Mouse (Mus musculus) hindbrain, embryonic 10.5 days (tissue): Measurements from ENCODE around the gene Fbxo24. TPM values are rescaled to one million over a fixed set of nuclear protein-coding genes. Genes with fewer than 3 reads are reported as not detected.
A peak's percentile ranks its signal among the peaks of the same experiment; 100 is the strongest.

ENCODE experiments used
- DNase-seq: peaks from one replicate; pipeline ENCODE4 v3.0.0-alpha.2; 2017; ENCODE audit warnings: low spot score
- H3K27ac ChIP-seq: fragments of 300-500 bp; sonication (generic); 2 replicates; pipeline ENCODE4 v1.5.1; 2016; ENCODE audit warnings: mild to moderate bottlenecking, moderate library complexity
- H3K27me3 ChIP-seq: fragments of 300-500 bp; sonication (generic); 2 replicates; pipeline ENCODE4 v1.6.1; 2016; ENCODE audit warnings: mild to moderate bottlenecking; ENCODE audit not compliant: poor library complexity, insufficient read depth, severe bottlenecking
- H3K36me3 ChIP-seq: fragments of 300-500 bp; sonication (generic); 2 replicates; pipeline ENCODE4 v1.6.1; 2016; ENCODE audit warnings: mild to moderate bottlenecking, moderate library complexity
- H3K4me1 ChIP-seq: fragments of 300-500 bp; sonication (generic); replicated peaks from 2 replicates; pipeline ENCODE4 v1.6.1; 2016; ENCODE audit warnings: mild to moderate bottlenecking
- H3K4me3 ChIP-seq: fragments of 300-500 bp; sonication (generic); 2 replicates; pipeline ENCODE4 v1.5.1; 2016; ENCODE audit warnings: mild to moderate bottlenecking, moderate library complexity
- H3K9me3 ChIP-seq: fragments of 300-500 bp; sonication (generic); 2 replicates; pipeline ENCODE4 v1.6.1; 2016; ENCODE audit warnings: mild to moderate bottlenecking, moderate library complexity
- whole genome bisulfite sequencing: fragments of 180-500 bp; shearing (Covaris S2); methylation state at CpG from one replicate; pipeline ENCODE4 v1.1.7; 2016; 5-methylcytosine and 5-hydroxymethylcytosine counted together
- polyA plus RNA-seq: library from polyadenylated mRNA; unstranded; fragments of >200 nt; fragmentation: Nextera tagmentation; extraction: Ambion mirVana; gene quantifications from 2 replicates; pipeline ENCODE4 v1.2.1, GENCODE M21; 2016

The Fbxo24 gene
- polyA plus RNA-seq, 1 experiment from 2014 or later: 0.30 TPM

DNA sequence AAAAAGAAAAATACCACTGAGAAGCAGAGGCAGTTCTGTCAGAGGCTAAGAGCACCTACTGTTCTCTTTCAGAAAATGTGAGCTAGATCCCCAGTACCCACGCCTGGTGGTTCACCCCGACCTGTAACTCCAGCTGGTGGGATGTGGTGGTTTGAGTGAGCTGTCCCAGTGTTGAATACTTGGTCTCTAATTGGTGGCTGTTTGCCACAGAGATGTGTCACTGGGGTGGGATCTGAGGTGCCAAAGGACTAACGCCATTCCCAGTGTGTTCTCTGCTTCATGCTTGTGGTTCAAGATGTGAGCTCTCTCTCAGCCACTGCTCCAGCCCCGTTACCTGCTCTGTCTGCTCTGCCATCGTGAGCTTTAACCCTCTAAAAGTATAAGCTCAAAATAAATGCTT lies 38.3 kb downstream of the Fbxo24 start:
- H3K36me3 ChIP-seq: no peaks in the 10 kb centered on the region
- peaks cover 7% of the 10 kb centered on the region; the same call in 1 of the 2 replicates for H3K9me3 ChIP-seq
- H3K4me1 ChIP-seq: 0 out of 2 replicates have a peak, but pooled peaks cover 3% of the 10 kb centered on the region
- 80% methylated on average over 5 of the region's 5 CpGs for WGBS
- no peak overlapping the region for H3K27ac ChIP-seq
- H3K4me3 ChIP-seq: no peak overlapping the region
- H3K27me3 ChIP-seq: no peaks in the 10 kb centered on the region
- no peak for DNase-seq

GRCm38 (mm10) chr5:137584976-137585375 lies 43.8 kb downstream of the Fbxo24 start:
- Histone ChIP-seq H3K4me3 (no peak overlapping the region), H3K9me3 (peaks cover 7% of the 10 kb centered on the region; the same call in 1 of the 2 replicates), H3K4me1 (peaks cover 22% of the 10 kb centered on the region), H3K27me3 (peaks cover 35% of the 10 kb centered on the region), H3K27ac (no peak overlapping the region), H3K36me3 (no peaks in the 10 kb centered on the region)
- DNase-seq: peak; percentile 60
- 33% methylated on average over 8 of the region's 8 CpGs for WGBS

- peaks cover 35% of the 10 kb centered on the region for H3K27me3 ChIP-seq
- peak; percentile 68 for DNase-seq
- H3K4me1 ChIP-seq: peaks cover 22% of the 10 kb centered on the region
- peak overlapping the region; percentile 49 for H3K4me3 ChIP-seq
- peak overlapping the region; percentile 60 for H3K27ac ChIP-seq
- WGBS: 13% methylated on average over 27 of the region's 27 CpGs
- H3K36me3 ChIP-seq: no peaks in the 10 kb centered on the region
- H3K9me3 ChIP-seq: peaks cover 7% of the 10 kb centered on the region; the same call in 1 of the 2 replicates
Observed at GRCm38 (mm10) chr5:137583670-137584169, 45.1 kb downstream of the Fbxo24 start.

DNA sequence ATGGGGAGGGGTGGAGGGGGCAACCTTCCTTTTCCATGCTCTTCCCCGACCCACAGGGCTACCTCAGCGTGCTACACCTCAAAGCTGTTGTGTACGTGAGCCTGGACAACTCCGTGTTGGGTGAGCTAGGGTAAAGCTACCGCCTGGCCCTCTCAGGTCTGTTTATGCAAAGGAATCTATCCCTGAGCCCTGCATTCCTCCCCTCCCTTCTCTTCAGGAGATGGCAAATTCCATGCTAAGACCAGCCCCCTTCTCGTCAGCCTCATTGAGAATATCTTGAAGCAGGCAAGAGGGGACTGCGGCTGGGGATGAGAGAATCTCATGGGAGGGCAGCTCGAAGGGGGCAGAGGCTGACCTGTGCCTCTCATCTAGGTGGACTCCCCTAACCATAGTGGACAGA lies 46.1 kb downstream of the Fbxo24 start:
- whole genome bisulfite sequencing: 30% methylated on average over 8 of the region's 8 CpGs
- no peak for DNase-seq
- H3K27me3 ChIP-seq: peaks cover 35% of the 10 kb centered on the region
- H3K27ac ChIP-seq: peak overlapping the region; percentile 29; the same call in 1 of the 2 replicates
- no peaks in the 10 kb centered on the region for H3K36me3 ChIP-seq
- peaks cover 22% of the 10 kb centered on the region for H3K4me1 ChIP-seq
- peaks cover 6% of the 10 kb centered on the region; the same call in 1 of the 2 replicates for H3K9me3 ChIP-seq
- 0 out of 2 replicates have a peak overlapping the region, but pooled peaks have one; percentile 49 for H3K4me3 ChIP-seq

- H3K4me3 ChIP-seq: no peak overlapping the region
- no peaks in the 10 kb centered on the region for H3K9me3 ChIP-seq
- H3K27ac ChIP-seq: no peak overlapping the region
- WGBS: 85% methylated on average over 6 of the region's 6 CpGs
- no peak for DNase-seq
- H3K36me3 ChIP-seq: no peaks in the 10 kb centered on the region
- peaks cover 19% of the 10 kb centered on the region for H3K4me1 ChIP-seq
- peaks cover 41% of the 10 kb centered on the region for H3K27me3 ChIP-seq
Observed at GRCm38 (mm10) chr5:137580246-137580645, 48.6 kb downstream of the Fbxo24 start.

DNA sequence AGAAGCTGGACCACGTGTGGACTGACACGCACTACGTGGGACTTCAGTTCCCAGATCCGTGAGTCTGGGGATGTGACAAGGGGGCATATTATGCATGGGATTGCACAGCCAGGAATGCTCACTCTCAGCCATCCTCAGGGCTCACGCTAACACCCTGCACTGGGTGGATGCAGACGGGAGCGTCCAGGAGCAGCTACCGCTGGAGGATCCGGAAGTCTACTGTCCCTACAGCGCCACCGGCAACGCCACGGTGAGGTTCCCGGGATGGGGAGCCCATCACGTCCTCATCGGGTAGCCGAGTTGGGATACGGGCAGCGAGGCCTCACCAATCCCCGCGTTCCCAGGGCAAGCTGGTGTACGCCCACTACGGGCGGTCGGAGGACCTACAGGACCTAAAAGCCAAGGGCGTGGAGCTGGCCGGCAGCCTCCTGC lies 54.3 kb downstream of the Fbxo24 start:
- H3K9me3 ChIP-seq: no peaks in the 10 kb centered on the region

DNA sequence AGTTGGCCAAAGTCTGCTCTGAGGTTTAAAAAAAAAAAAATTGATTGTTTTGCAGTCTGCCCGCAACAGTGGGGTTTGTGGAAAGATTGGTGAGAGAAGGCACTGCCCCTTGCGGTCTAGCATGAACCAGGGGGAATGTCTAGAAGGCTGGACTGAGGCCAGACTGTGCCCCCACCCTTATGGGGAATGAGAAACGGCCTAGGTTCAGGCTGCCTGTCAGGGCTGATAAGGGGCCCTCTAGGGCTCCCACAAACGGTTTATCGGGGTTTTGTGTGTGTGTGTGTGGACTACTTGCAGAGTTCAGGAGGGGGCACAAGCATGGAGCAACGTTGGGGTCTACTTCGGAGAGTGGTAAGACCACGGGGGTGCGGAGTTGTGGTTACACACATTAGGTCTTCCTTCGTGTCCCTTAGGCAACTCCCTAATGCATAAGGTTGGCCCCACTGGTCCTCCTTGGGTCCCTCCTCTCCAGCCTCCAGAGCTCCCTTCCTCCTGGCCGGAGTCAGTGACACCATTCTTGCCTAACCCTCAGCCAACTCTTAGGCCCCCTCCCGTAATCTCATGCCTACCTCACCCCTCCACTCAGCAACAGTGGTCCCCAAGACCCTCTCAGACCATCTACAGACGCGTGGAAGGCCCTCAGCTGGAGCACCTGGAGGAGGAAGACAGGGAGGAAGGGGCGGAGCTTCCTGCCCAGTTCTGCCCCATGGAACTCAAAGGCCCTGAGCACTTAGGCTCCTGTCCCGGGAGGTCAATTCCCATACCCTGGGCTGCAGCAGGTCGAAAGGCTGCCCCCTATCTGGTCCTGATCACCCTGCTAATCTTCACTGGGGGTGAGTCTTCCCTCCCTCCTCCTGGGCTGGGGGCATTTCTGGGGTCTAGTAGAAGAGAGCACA lies 57.9 kb downstream of the Fbxo24 start:
- Histone ChIP-seq H3K9me3 (no peaks in the 10 kb centered on the region), H3K36me3 (no peaks in the 10 kb centered on the region; the same call in 1 of the 2 replicates), H3K4me1 (peaks cover 27% of the 10 kb centered on the region), H3K27me3 (peaks cover 17% of the 10 kb centered on the region), H3K27ac (peak overlapping the region; percentile 9; the same call in 1 of the 2 replicates), H3K4me3 (no peak overlapping the region)
- 85% methylated on average over 17 of the region's 17 CpGs for WGBS
- no peak for DNase-seq

More for the DNA sequence above, 54.3 kb downstream of the Fbxo24 start:
- DNase-seq: peak; percentile 64
- Histone ChIP-seq H3K4me3 (peak overlapping the region; percentile 43), H3K27me3 (peaks cover 23% of the 10 kb centered on the region), H3K4me1 (peaks cover 19% of the 10 kb centered on the region), H3K36me3 (no peaks in the 10 kb centered on the region), H3K27ac (peak overlapping the region; percentile 60; the same call in 1 of the 2 replicates)
- WGBS: 7% methylated on average over 27 of the region's 27 CpGs

DNA sequence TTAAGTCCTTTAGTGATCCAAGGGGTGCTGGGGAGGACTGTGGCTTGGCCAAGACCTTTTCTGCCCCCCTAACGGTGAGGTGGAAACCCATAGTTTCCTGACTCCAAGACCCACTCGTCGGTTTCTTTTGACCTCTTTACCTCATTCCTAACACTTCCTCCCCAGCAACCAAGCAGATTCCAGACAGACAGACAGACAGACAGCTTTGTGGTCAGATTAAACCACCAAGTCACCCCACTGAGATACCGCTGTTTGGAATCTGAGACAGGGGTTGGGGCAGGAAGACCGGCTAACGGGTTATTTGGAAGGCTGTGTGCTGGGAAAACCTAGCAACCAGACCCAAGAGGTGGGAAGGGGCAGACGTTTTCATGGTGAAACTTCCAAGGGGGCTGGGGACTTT lies 58.6 kb downstream of the Fbxo24 start:
- H3K27me3 ChIP-seq: peaks cover 16% of the 10 kb centered on the region
- 50% methylated on average over 7 of the region's 7 CpGs for WGBS
- no peaks in the 10 kb centered on the region; the same call in 1 of the 2 replicates for H3K36me3 ChIP-seq
- DNase-seq: no peak
- no peak overlapping the region for H3K27ac ChIP-seq
- no peak overlapping the region for H3K4me3 ChIP-seq
- H3K4me1 ChIP-seq: peaks cover 35% of the 10 kb centered on the region
- no peaks in the 10 kb centered on the region for H3K9me3 ChIP-seq

- peak within 1 kb of the TSS; percentile 21; the same call in 1 of the 2 replicates for H3K4me3 ChIP-seq
- WGBS: 35% methylated on average over 9 of the region's 9 CpGs
- DNase-seq: no peak
Observed at GRCm38 (mm10) chr5:137569665-137570064, 59.1 kb downstream of the Fbxo24 start, which contains the start of gene Tfr2. Tfr2 (plus strand) TSS chr5:137569840.

DNA sequence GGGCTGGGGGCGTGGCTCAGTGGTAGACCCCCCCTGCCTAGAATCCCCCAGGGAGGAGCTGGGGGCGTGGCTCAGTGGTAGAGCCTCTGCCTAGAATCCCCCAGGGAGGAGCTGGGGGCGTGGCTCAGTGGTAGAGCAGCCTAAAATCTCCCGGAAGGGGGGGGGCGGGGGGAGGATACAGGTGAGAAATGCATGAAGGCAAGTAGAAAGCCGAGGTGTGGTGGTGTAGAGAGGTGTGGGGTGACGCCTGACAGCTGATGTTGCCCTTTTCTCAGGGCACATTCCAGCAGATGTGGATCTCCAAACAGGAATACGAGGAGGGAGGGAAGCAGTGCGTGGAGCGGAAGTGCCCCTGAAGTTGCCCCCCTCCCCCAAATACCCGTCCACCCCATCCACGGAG lies 59.8 kb downstream of the Fbxo24 start:
- H3K4me3 ChIP-seq: no peak overlapping the region
- no peak for DNase-seq
- H3K27me3 ChIP-seq: peaks cover 5% of the 10 kb centered on the region
- no peaks in the 10 kb centered on the region for H3K9me3 ChIP-seq
- no peaks in the 10 kb centered on the region; the same call in 1 of the 2 replicates for H3K36me3 ChIP-seq
- 65% methylated on average over 12 of the region's 12 CpGs for WGBS
- H3K4me1 ChIP-seq: peaks cover 27% of the 10 kb centered on the region
- no peak overlapping the region for H3K27ac ChIP-seq

More at GRCm38 (mm10) chr5:137569665-137570064, 59.1 kb downstream of the Fbxo24 start, which contains the start of gene Tfr2:
- peaks cover 11% of the 10 kb centered on the region for H3K27me3 ChIP-seq
- H3K9me3 ChIP-seq: no peaks in the 10 kb centered on the region
- no peak within 1 kb of the TSS for H3K27ac ChIP-seq
- peaks cover 33% of the 10 kb centered on the region for H3K4me1 ChIP-seq
- no peaks in the 10 kb centered on the region; the same call in 1 of the 2 replicates for H3K36me3 ChIP-seq

- no peaks in the 10 kb centered on the region; the same call in 1 of the 2 replicates for H3K27me3 ChIP-seq
- H3K4me1 ChIP-seq: peaks cover 26% of the 10 kb centered on the region
- 89% methylated on average over 8 of the region's 8 CpGs for WGBS
- H3K4me3 ChIP-seq: no peak overlapping the region
- no peak overlapping the region for H3K27ac ChIP-seq
- no peaks in the 10 kb centered on the region for H3K9me3 ChIP-seq
- H3K36me3 ChIP-seq: no peaks in the 10 kb centered on the region; the same call in 1 of the 2 replicates
- no peak for DNase-seq
Observed at GRCm38 (mm10) chr5:137568223-137568798, 60.5 kb downstream of the Fbxo24 start.

- H3K27me3 ChIP-seq: no peaks in the 10 kb centered on the region
- H3K36me3 ChIP-seq: no peaks in the 10 kb centered on the region; the same call in 1 of the 2 replicates
- peaks cover 26% of the 10 kb centered on the region for H3K4me1 ChIP-seq
- no peaks in the 10 kb centered on the region for H3K9me3 ChIP-seq
- H3K27ac ChIP-seq: no peak overlapping the region
- H3K4me3 ChIP-seq: no peak overlapping the region
- 96% methylated on average over 5 of the region's 5 CpGs for WGBS
- DNase-seq: no peak
Observed at GRCm38 (mm10) chr5:137566416-137566815, 62.4 kb downstream of the Fbxo24 start.
